Comparison of ENCODE assay signal across 10 mouse cellular contexts in genomic region chr2:26324917-26325316, GRCm38 (mm10). TPM values are rescaled to one million over a fixed set of nuclear protein-coding genes. Genes with fewer than 3 reads are reported as not detected.
A peak's percentile ranks its signal among the peaks of the same experiment; 100 is the strongest.
DNase-seq lines count a peak whose midpoint lies in the region; ATAC-seq and TF ChIP-seq lines count a peak whose summit lies in the region.
"Had no signal": no experiment of that assay in that cellular context is flagged by ENCODE, and none has a peak within 500 bp of the region (broad histone marks: within the 10 kb centered on the region; RNA-seq: fewer than 3 reads in every experiment).

No protein-coding gene starts in this region.

- no peaks in the 10 kb centered on the region for H3K4me1 ChIP-seq in lung, postnatal 0 days (ENCODE audit: insufficient read depth, low read depth, low read length)
- peaks cover 9% of the 10 kb centered on the region for H3K4me1 ChIP-seq in forebrain, embryonic 10.5 days
- H3K4me1 ChIP-seq: embryonic facial prominence, embryonic 12.5 days had no signal

- TF ChIP-seq EP300 in lung, postnatal 0 days (IDR thresholded peaks at IDR 0.05): no peak

- H3K27ac ChIP-seq in lung, postnatal 0 days (ENCODE audit: low read length): no peak overlapping the region
- H3K27ac ChIP-seq in forebrain, embryonic 10.5 days: no peak overlapping the region
- H3K27ac ChIP-seq: embryonic facial prominence, embryonic 12.5 days; neural tube, embryonic 12.5 days had no signal

- no peaks in the 10 kb centered on the region for H3K27me3 ChIP-seq in lung, postnatal 0 days (replicated peaks; ENCODE audit: insufficient read depth, low read length)
- no peaks in the 10 kb centered on the region for H3K27me3 ChIP-seq in forebrain, embryonic 10.5 days (ENCODE audit: poor library complexity, severe bottlenecking)
- H3K27me3 ChIP-seq: embryonic facial prominence, embryonic 12.5 days; neural tube, embryonic 12.5 days had no signal

- H3K9ac ChIP-seq in lung, postnatal 0 days (replicated peaks; ENCODE audit: low read depth): no peak overlapping the region
- H3K9ac ChIP-seq: neural tube, embryonic 12.5 days had no signal

- peak; percentile 62 for DNase-seq in cerebellum, adult 9-11 months
- DNase-seq in cerebellum, postnatal 4 days (ENCODE audit: low spot score in 2 of 2): no peak
- peak; percentile 60 to 61 for DNase-seq in left cerebral cortex, postnatal 14 days (ENCODE audit: low spot score in 2 of 2)
- no peak for DNase-seq in left cerebral cortex, postnatal 4 days
- peak; percentile 69 for DNase-seq in adrenal gland, adult 8-10 months
- DNase-seq in lung, postnatal 0 days (ENCODE audit: low spot score): peak; percentile 25
- DNase-seq in forebrain, embryonic 10.5 days (ENCODE audit: extremely low spot score, low spot score): no peak
- no peak for DNase-seq in ovary, postnatal 10 days (ENCODE audit: low spot score)

- TF ChIP-seq CTCF in lung, postnatal 0 days (IDR thresholded peaks at IDR 0.05): peak; percentile 67

- no peaks in the 10 kb centered on the region for H3K9me3 ChIP-seq in lung, postnatal 0 days (ENCODE audit: low read length)
- H3K9me3 ChIP-seq in forebrain, embryonic 10.5 days: no peaks in the 10 kb centered on the region
- H3K9me3 ChIP-seq: embryonic facial prominence, embryonic 12.5 days; neural tube, embryonic 12.5 days had no signal

- no peak overlapping the region for H3K4me3 ChIP-seq in lung, postnatal 0 days (ENCODE audit: low read depth, low read length)
- H3K4me3 ChIP-seq in forebrain, embryonic 10.5 days: no peak overlapping the region
- H3K4me3 ChIP-seq: embryonic facial prominence, embryonic 12.5 days; neural tube, embryonic 12.5 days had no signal

- peaks cover 19% of the 10 kb centered on the region; the same call in 1 of the 2 replicates for H3K36me3 ChIP-seq in lung, postnatal 0 days (ENCODE audit: insufficient read depth, low read length)
- peaks cover 96% of the 10 kb centered on the region for H3K36me3 ChIP-seq in forebrain, embryonic 10.5 days (replicated peaks)

- H3K4me2 ChIP-seq in lung, postnatal 0 days (replicated peaks; ENCODE audit: low read depth, low read length): no peak overlapping the region
- H3K4me2 ChIP-seq: embryonic facial prominence, embryonic 12.5 days; neural tube, embryonic 12.5 days had no signal

- no peak for ATAC-seq in lung, postnatal 0 days

- WGBS in lung, postnatal 0 days: 78% methylated on average over 2 of the region's 2 CpGs
- WGBS in forebrain, embryonic 10.5 days: 94% methylated on average over 2 of the region's 2 CpGs

- intact Hi-C loops in left cerebral cortex, postnatal 14 days (cut with DNase I): loop anchor here (10.0 kb wide), 1 partner anchor 240 kb away; no protein-coding TSS in a partner anchor
- intact Hi-C loops in left cerebral cortex, postnatal 4 days (cut with DNase I): no loop called here

RNA-seq across cellular contexts. Expression of gene Gpsm1, which starts 9.6 kb away (rescaled TPM):
- 10 to 100 TPM; 60.7 to 64.2 TPM for total RNA-seq in left cerebral cortex, postnatal 14 days (2021)
- 100 to 1,000 TPM; 179 to 190 TPM for total RNA-seq in left cerebral cortex, postnatal 4 days (2021)
- 10 to 100 TPM; 10.7 to 41.6 (median 24.6) TPM for total RNA-seq in adrenal gland, adult 8-10 months (2022)
- polyA plus RNA-seq in lung, postnatal 0 days (2015; fragmentation: Nextera tagmentation; extraction: Ambion mirVana): 29.0 and 33.0 TPM in 2 replicates
- 77.9 and 78.0 TPM in 2 replicates for polyA plus RNA-seq in forebrain, embryonic 10.5 days (2016; fragmentation: Nextera tagmentation; extraction: Ambion mirVana)

RNA-seq across cellular contexts. Expression of gene Dnlz, which starts 27.0 kb away (rescaled TPM):
- total RNA-seq in left cerebral cortex, postnatal 14 days (2021): 10 to 100 TPM; 25.4 to 28.8 TPM
- total RNA-seq in left cerebral cortex, postnatal 4 days (2021): 10 to 100 TPM; 23.3 to 25.8 TPM
- 10 to 100 TPM; 21.0 to 23.8 (median 21.9) TPM for total RNA-seq in adrenal gland, adult 8-10 months (2022)
- 14.2 and 15.5 TPM in 2 replicates for polyA plus RNA-seq in lung, postnatal 0 days (2015; fragmentation: Nextera tagmentation; extraction: Ambion mirVana)
- polyA plus RNA-seq in forebrain, embryonic 10.5 days (2016; fragmentation: Nextera tagmentation; extraction: Ambion mirVana): 33.8 and 37.2 TPM in 2 replicates

RNA-seq across cellular contexts. Expression of gene Ccdc187, which starts 30.6 kb away (rescaled TPM):
- total RNA-seq in left cerebral cortex, postnatal 14 days (2021): 1 to 10 TPM in 1 of 2 experiments, under 1 TPM in 1; 0.59 to 1.5 TPM
- total RNA-seq in left cerebral cortex, postnatal 4 days (2021): 1 to 10 TPM; 1.9 TPM
- total RNA-seq in adrenal gland, adult 8-10 months (2022): 1 to 10 TPM in 3 of 4 experiments, under 1 TPM in 1; 0.32 to 4.1 (median 2.2) TPM
- 0.61 and 0.77 TPM in 2 replicates for polyA plus RNA-seq in lung, postnatal 0 days (2015; fragmentation: Nextera tagmentation; extraction: Ambion mirVana)
- 0.05 and 0.07 TPM in 2 replicates for polyA plus RNA-seq in forebrain, embryonic 10.5 days (2016; fragmentation: Nextera tagmentation; extraction: Ambion mirVana)

RNA-seq across cellular contexts. Expression of gene Card9, which starts 35.8 kb away (rescaled TPM):
- 1 to 10 TPM; 2.4 to 2.8 TPM for total RNA-seq in left cerebral cortex, postnatal 14 days (2021)
- total RNA-seq in left cerebral cortex, postnatal 4 days (2021): 1 to 10 TPM; 1.1 to 1.4 TPM
- 1 to 10 TPM; 1.1 to 3.4 (median 2.2) TPM for total RNA-seq in adrenal gland, adult 8-10 months (2022)
- 9.9 and 10.9 TPM in 2 replicates for polyA plus RNA-seq in lung, postnatal 0 days (2015; fragmentation: Nextera tagmentation; extraction: Ambion mirVana)
- 1.00 and 1.2 TPM in 2 replicates for polyA plus RNA-seq in forebrain, embryonic 10.5 days (2016; fragmentation: Nextera tagmentation; extraction: Ambion mirVana)

RNA-seq across cellular contexts. Expression of gene Snapc4, which starts 55.5 kb away (rescaled TPM):
- total RNA-seq in left cerebral cortex, postnatal 14 days (2021): 10 to 100 TPM; 66.3 to 68.0 TPM
- 100 to 1,000 TPM in 1 of 2 experiments, 10 to 100 TPM in 1; 86.5 to 101 TPM for total RNA-seq in left cerebral cortex, postnatal 4 days (2021)
- 10 to 100 TPM; 24.7 to 68.1 (median 42.8) TPM for total RNA-seq in adrenal gland, adult 8-10 months (2022)
- polyA plus RNA-seq in lung, postnatal 0 days (2015; fragmentation: Nextera tagmentation; extraction: Ambion mirVana): 7.4 and 9.3 TPM in 2 replicates
- polyA plus RNA-seq in forebrain, embryonic 10.5 days (2016; fragmentation: Nextera tagmentation; extraction: Ambion mirVana): 37.8 and 38.9 TPM in 2 replicates

Comparison
In these comparisons a context has a peak if more than half of its experiments do, and no peak if none do; other contexts are left out.
1. DNase-seq: peak in cerebellum, adult 9-11 months (single experiment), left cerebral cortex, postnatal 14 days (2 of 2), adrenal gland, adult 8-10 months (single experiment) and lung, postnatal 0 days (single experiment); none in cerebellum, postnatal 4 days (0 of 2), left cerebral cortex, postnatal 4 days (single experiment), forebrain, embryonic 10.5 days (single experiment) and ovary, postnatal 10 days (single experiment).